Mouse (Mus musculus) spleen, adult 2 months (tissue): ENCODE results near the gene Fam193b. TPM values are rescaled to one million over a fixed set of nuclear protein-coding genes. Genes with fewer than 3 reads are reported as not detected.

Experiments used
- DNase-seq, 2 experiments: peaks; one replicate each; pipeline versions ENCODE4 v3.0.0 to v3.0.0-alpha.2; 2012 to 2021; ENCODE audit warnings: low spot score in 2 of 2, low read depth in 1 of 2
- H3K27ac ChIP-seq: fragments of 200-500 bp; 2 replicates; pipeline ENCODE4 v1.5.1; 2012; ENCODE audit warnings: low read length, inconsistent platforms; ENCODE audit not compliant: insufficient read depth
- H3K27me3 ChIP-seq: fragments of 200-500 bp; 2 replicates; pipeline ENCODE4 v1.6.1; 2012; ENCODE audit warnings: mild to moderate bottlenecking, moderate library complexity, low read length, inconsistent platforms; ENCODE audit not compliant: control insufficient read depth, insufficient read depth
- H3K36me3 ChIP-seq: fragments of 200-500 bp; 2 replicates; pipeline ENCODE4 v1.6.1; 2012; ENCODE audit warnings: mild to moderate bottlenecking, low read length, inconsistent platforms; ENCODE audit not compliant: control insufficient read depth, insufficient read depth
- H3K4me1 ChIP-seq: fragments of 200-500 bp; 2 replicates; pipeline ENCODE4 v1.6.1; 2011; ENCODE audit warnings: inconsistent platforms; ENCODE audit not compliant: control insufficient read depth, insufficient read depth, insufficient read length
- H3K4me3 ChIP-seq: fragments of 200-500 bp; 2 replicates; pipeline ENCODE4 v1.5.1; 2011; ENCODE audit warnings: mild to moderate bottlenecking, inconsistent platforms; ENCODE audit not compliant: insufficient read depth, insufficient read length; ENCODE audit errors: extremely low read depth
- CTCF ChIP-seq: fragments of 200-500 bp; IDR thresholded peaks from 2 replicates; pipeline ENCODE4 v1.5.1; 2011; ENCODE audit warnings: mild to moderate bottlenecking, inconsistent platforms; ENCODE audit not compliant: insufficient read depth, insufficient read length, insufficient replicate concordance; ENCODE audit errors: extremely low read depth
- POLR2A ChIP-seq: fragments of 200-500 bp; IDR thresholded peaks from 2 replicates; pipeline ENCODE4 v1.6.1; 2011; ENCODE audit warnings: low read depth, low read length, inconsistent platforms
- WGBS: fragments of 180-500 bp; shearing (Covaris S2); methylation state at CpG from one replicate; pipeline ENCODE4 v1.1.7; 2018; 5-methylcytosine and 5-hydroxymethylcytosine counted together
- polyA plus RNA-seq: library from polyadenylated mRNA; depleted of rRNA; stranded (reverse); fragments of >200 nt; gene quantifications from 2 replicates; pipeline ENCODE4 v1.2.3, GENCODE M21; 2012

The Fam193b gene
- polyA plus RNA-seq, 1 experiment: 122 TPM

GRCm38 (mm10) chr13:55604606-55605005 lies 33.7 kb upstream of the Fam193b start:
- DNase-seq: no peak
- no peak overlapping the region for H3K4me3 ChIP-seq
- 90% methylated on average over 3 of the region's 3 CpGs for WGBS
- H3K27ac ChIP-seq: no peak overlapping the region
- H3K27me3 ChIP-seq: no peaks in the 10 kb centered on the region
- peaks cover 1% of the 10 kb centered on the region; the same call in 1 of the 2 replicates for H3K4me1 ChIP-seq
- peaks cover 22% of the 10 kb centered on the region for H3K36me3 ChIP-seq
- TF ChIP-seq CTCF (no peak), POLR2A (no peak)

DNA sequence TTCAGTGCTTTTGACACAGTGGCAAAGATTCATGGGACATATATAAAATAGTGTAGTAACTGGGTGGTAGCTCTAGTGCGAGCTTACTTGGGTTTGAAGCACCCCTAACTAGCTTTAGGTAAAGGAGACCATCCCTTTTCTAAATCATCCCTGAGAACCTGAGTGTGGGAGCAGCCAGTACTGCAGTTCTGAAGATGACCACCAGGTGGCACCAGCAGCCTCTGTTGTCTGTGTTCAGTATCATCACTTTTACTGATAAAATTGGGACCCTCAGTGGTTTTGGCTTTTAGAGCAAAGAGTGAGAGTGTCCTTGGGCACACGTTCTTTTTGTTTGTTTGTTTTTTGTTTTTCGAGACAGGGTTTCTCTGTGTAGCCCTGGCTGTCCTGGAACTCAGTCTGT lies 30.7 kb upstream of the Fam193b start:
- Histone ChIP-seq H3K4me3 (no peak overlapping the region), H3K4me1 (peaks cover 5% of the 10 kb centered on the region; the same call in 1 of the 2 replicates), H3K27ac (no peak overlapping the region), H3K36me3 (peaks cover 13% of the 10 kb centered on the region), H3K27me3 (no peaks in the 10 kb centered on the region)
- TF ChIP-seq POLR2A: no peak
- TF ChIP-seq CTCF: peak; percentile 82; the same call in 1 of the 2 replicates
- DNase-seq: peak in 1 of 2 experiments; percentile 78
- 3% methylated on average over 3 of the region's 3 CpGs for WGBS

GRCm38 (mm10) chr13:55600657-55601056 lies 29.7 kb upstream of the Fam193b start:
- TF ChIP-seq CTCF: no peak
- peaks cover 5% of the 10 kb centered on the region; the same call in 1 of the 2 replicates for H3K4me1 ChIP-seq
- H3K27ac ChIP-seq: peak overlapping the region; percentile 62
- DNase-seq: peak in 1 of 2 experiments; percentile 18
- peak overlapping the region; percentile 96; the same call in 1 of the 2 replicates for H3K4me3 ChIP-seq
- no peaks in the 10 kb centered on the region for H3K27me3 ChIP-seq
- peaks cover 19% of the 10 kb centered on the region for H3K36me3 ChIP-seq
- 2% methylated on average over 9 of the region's 9 CpGs for WGBS

DNA sequence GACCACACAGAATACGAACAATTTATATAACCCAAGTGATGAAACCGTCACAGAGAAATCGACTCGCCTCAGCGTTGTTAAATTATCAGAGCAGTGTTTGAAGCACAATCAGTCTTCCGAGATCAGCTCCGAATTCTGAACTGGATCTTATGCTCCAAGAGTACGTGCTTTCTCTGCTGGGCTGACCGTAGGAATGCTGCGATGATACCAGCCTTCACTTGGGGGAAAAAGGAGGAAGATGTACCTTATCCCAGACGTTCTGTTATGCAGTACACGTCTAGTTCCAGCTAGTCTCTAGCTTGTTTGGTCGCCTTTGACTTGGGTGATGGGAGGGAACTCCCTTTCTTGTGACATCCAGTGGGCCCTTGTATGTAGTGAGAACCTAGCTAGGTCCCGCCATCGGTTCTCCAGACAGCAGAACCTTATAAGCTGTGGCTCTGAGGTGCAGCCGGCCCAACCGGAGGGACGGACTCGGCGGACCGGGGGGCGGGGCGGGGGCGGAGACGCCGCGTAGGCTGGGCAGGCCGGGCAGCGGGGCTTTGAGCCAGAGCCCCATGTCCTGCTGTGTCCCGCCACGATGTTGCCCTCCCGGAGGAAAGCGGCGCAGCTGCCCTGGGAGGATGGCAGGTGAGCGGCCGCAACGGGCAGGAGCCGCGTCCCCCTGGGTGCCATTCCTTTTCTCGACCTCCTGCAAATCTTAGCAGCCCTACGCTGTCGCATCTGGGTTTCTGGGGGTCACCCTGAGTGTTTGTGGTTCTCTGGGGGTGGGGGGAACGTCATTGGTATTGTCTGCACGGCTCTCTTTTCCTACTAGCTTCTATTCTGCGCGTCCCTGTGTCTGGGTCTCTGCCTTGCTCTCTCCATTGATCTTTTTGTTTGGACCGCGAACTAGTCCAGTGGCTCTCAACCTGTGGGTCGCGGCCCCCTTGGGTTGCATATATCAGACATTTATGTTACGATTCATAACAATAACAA lies 28.9 kb upstream of the Fam193b start, which contains the start of gene B4galt7:
B4galt7 (plus strand) TSS at position 331 of the 975 bp plus-strand sequence.
- H3K36me3 ChIP-seq: peaks cover 25% of the 10 kb centered on the region
- peak within 1 kb of the TSS; percentile 96 for H3K4me3 ChIP-seq
- peak; percentile 31 to 76 for DNase-seq
- no peaks in the 10 kb centered on the region for H3K27me3 ChIP-seq
- peaks cover 5% of the 10 kb centered on the region; the same call in 1 of the 2 replicates for H3K4me1 ChIP-seq
- WGBS: 6% methylated on average over 47 of the region's 51 CpGs
- H3K27ac ChIP-seq: peak within 1 kb of the TSS; percentile 62
- TF ChIP-seq CTCF: no peak
- peak; percentile 22 for TF ChIP-seq POLR2A

DNA sequence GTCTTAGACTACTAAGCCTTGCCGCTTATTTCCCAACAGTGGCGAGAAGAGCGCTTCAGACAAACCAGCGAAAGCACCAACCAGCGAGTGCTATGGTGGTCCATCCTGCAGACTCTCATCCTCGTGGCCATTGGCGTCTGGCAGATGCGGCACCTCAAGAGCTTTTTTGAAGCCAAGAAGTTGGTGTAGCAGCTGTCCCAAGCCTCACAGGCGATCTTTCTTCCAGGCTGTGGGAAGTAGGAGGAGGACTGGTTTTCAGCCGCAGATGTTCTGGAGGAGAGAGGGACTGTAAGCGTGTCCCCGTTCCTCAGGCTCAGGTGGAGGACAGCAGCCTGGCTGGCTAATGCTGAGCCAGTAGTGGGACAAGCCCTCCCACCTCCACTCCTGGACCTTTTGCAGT lies 25.9 kb upstream of the Fam193b start:
- WGBS: 94% methylated on average over 12 of the region's 12 CpGs
- DNase-seq: no peak
- H3K27ac ChIP-seq: no peak overlapping the region
- TF ChIP-seq CTCF (no peak), POLR2A (no peak)
- H3K4me3 ChIP-seq: no peak overlapping the region
- H3K4me1 ChIP-seq: peaks cover 5% of the 10 kb centered on the region; the same call in 1 of the 2 replicates
- H3K27me3 ChIP-seq: no peaks in the 10 kb centered on the region
- peaks cover 24% of the 10 kb centered on the region for H3K36me3 ChIP-seq

- 92% methylated on average over 12 of the region's 12 CpGs for WGBS
- Histone ChIP-seq H3K4me1 (peaks cover 5% of the 10 kb centered on the region; the same call in 1 of the 2 replicates), H3K4me3 (no peak overlapping the region), H3K36me3 (peaks cover 24% of the 10 kb centered on the region), H3K27me3 (no peaks in the 10 kb centered on the region), H3K27ac (no peak overlapping the region)
- no peak for DNase-seq
- TF ChIP-seq POLR2A (no peak), CTCF (no peak)
Observed at GRCm38 (mm10) chr13:55595375-55595774, 24.5 kb upstream of the Fam193b start.

GRCm38 (mm10) chr13:55593254-55593747 lies 22.4 kb upstream of the Fam193b start:
- Histone ChIP-seq H3K36me3 (peaks cover 24% of the 10 kb centered on the region), H3K27me3 (no peaks in the 10 kb centered on the region), H3K27ac (peak overlapping the region; percentile 55), H3K4me3 (peak overlapping the region; percentile 86), H3K4me1 (no peaks in the 10 kb centered on the region; the same call in 1 of the 2 replicates)
- no peak for TF ChIP-seq CTCF
- under 1% methylated on average over 31 of the region's 31 CpGs for WGBS
- no peak for DNase-seq
